In the genomic region with DNA sequence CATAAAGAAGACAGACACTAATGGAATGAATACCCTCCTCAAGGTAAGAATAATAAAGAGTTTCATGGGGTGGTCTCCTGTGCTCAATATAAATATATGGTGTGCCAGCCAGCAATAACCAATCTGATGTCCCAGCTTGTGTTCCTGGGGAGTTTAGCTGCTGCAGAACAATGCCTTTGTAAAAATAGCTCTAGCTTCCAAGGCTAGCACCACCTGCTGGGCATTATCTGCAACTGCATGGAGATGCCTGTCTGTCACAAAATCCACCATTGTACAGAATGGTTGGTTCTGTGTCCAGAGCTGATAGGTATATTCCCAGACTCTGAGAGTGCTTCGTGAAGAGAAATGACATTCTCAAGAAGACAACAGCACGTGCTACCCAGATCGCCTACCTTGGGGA, we compare ENCODE assay signal across 8 mouse cellular contexts. TPM values are rescaled to one million over a fixed set of nuclear protein-coding genes. Genes with fewer than 3 reads are reported as not detected.
DNase-seq lines count a peak whose midpoint lies in the region; TF ChIP-seq lines count a peak whose summit lies in the region.
"Had no signal": no experiment of that assay in that cellular context is flagged by ENCODE, and none has a peak within 500 bp of the region (broad histone marks: within the 10 kb centered on the region; RNA-seq: fewer than 3 reads in every experiment).

No protein-coding gene starts in this region.

- WGBS in cerebellum, adult 2 months: 27% methylated on average over 3 of the region's 3 CpGs

- intact Hi-C loops in heart, postnatal 10 days (cut with DNase I): no loop called here

- H3K4me1 ChIP-seq in cerebellum, adult 2 months (ENCODE audit: control insufficient read depth, insufficient read depth, low read length): no peaks in the 10 kb centered on the region

- no peak overlapping the region for H3K27ac ChIP-seq in cerebellum, adult 2 months (ENCODE audit: insufficient read depth, low read length)
- H3K27ac ChIP-seq: heart, embryonic 13.5 days had no signal

- DNase-seq in ovary, postnatal 14 days (ENCODE audit: low spot score): peak; percentile 31
- DNase-seq in ovary, adult 18-20 months (ENCODE audit: low spot score): no peak
- peak; percentile 71 for DNase-seq in ZHBTc4 (ENCODE audit: low read depth, low spot score)
- DNase-seq in cerebellum, adult 2 months: peak; percentile 33 to 47
- DNase-seq in heart, postnatal 10 days: peak; percentile 66 to 69
- peak; percentile 41 to 51 for DNase-seq in lung, adult 18-20 months
- DNase-seq in spleen, postnatal 4 days (ENCODE audit: low spot score in 2 of 2): peak; percentile 25 to 65

- no peak overlapping the region for H3K4me3 ChIP-seq in cerebellum, adult 2 months (replicated peaks; ENCODE audit: insufficient read depth, low read depth, low read length)
- H3K4me3 ChIP-seq: heart, embryonic 13.5 days had no signal

- TF ChIP-seq CTCF in cerebellum, adult 2 months (IDR thresholded peaks at IDR 0.05; ENCODE audit: borderline replicate concordance, insufficient read depth, low read depth, low read length): peak; percentile 76

- H3K27me3 ChIP-seq in cerebellum, adult 2 months (ENCODE audit: control insufficient read depth, insufficient read depth, low read length): no peaks in the 10 kb centered on the region
- H3K27me3 ChIP-seq: heart, embryonic 13.5 days had no signal

- no peak for TF ChIP-seq POLR2A in cerebellum, adult 2 months (IDR thresholded peaks at IDR 0.05; ENCODE audit: borderline replicate concordance, insufficient read depth, low read length)

RNA-seq across cellular contexts. Expression of a gene that starts 4.4 kb away (rescaled TPM):
- 0.32 and 0.34 TPM in 2 replicates for polyA plus RNA-seq in cerebellum, adult 2 months (2012; rRNA removed)
- under 1 TPM in 1 of 2 experiments, not detected in 1; 0.27 TPM for total RNA-seq in heart, postnatal 10 days (2021)
